Mouse (Mus musculus) forebrain, embryonic 14.5 days (tissue): Measurements from ENCODE around the gene Gm29644. TPM values are rescaled to one million over a fixed set of nuclear protein-coding genes. Genes with fewer than 3 reads are reported as not detected.
"Not testable (repeated sequence)": the region's sequence is repeated elsewhere in the genome, so short reads cannot be mapped to it uniquely, and the experiment has no call there.

Source experiments
- ATAC-seq: fragments of 200-750 bp; cut with Nextera tagmentation; 2 replicates; pipeline ENCODE4 v1.8.0; 2017; ENCODE audit warnings: mild to moderate bottlenecking, moderate library complexity
- DNase-seq: peaks from one replicate; pipeline ENCODE4 v3.0.0-alpha.2; 2015; ENCODE audit warnings: low spot score
- H3K27ac ChIP-seq: fragments of 300-500 bp; sonication (generic); 2 replicates; pipeline ENCODE4 v1.5.1; 2014; ENCODE audit warnings: low read depth, mild to moderate bottlenecking, control low read depth, low read length, moderate library complexity
- H3K27me3 ChIP-seq: fragments of 300-500 bp; sonication (generic); replicated peaks from 2 replicates; pipeline ENCODE4 v1.6.1; 2014; ENCODE audit warnings: low read length, control low read depth, mixed read lengths; ENCODE audit not compliant: control insufficient read depth, insufficient read depth
- H3K36me3 ChIP-seq: fragments of 300-500 bp; sonication (generic); 2 replicates; pipeline ENCODE4 v1.6.1; 2014; ENCODE audit warnings: low read length, control low read depth; ENCODE audit not compliant: control insufficient read depth, insufficient read depth
- H3K4me1 ChIP-seq: fragments of 300-500 bp; sonication (generic); 2 replicates; pipeline ENCODE4 v1.6.1; 2014; ENCODE audit warnings: antibody characterized with exemption, low read length, control low read depth; ENCODE audit not compliant: control insufficient read depth, insufficient read depth
- H3K4me2 ChIP-seq: fragments of 300-500 bp; sonication (generic); 2 replicates; pipeline ENCODE4 v1.6.1; 2014; ENCODE audit warnings: mild to moderate bottlenecking, control low read depth, low read length
- H3K4me3 ChIP-seq: fragments of 300-500 bp; sonication (generic); 2 replicates; pipeline ENCODE4 v1.5.1; 2014; ENCODE audit warnings: low read depth, low read length, control low read depth
- H3K9ac ChIP-seq: fragments of 300-500 bp; sonication (generic); 2 replicates; pipeline ENCODE4 v1.6.1; 2014; ENCODE audit warnings: mild to moderate bottlenecking, low read length, control low read depth, moderate library complexity
- H3K9me3 ChIP-seq: fragments of 300-500 bp; sonication (generic); replicated peaks from 2 replicates; pipeline ENCODE4 v1.6.1; 2016; ENCODE audit warnings: low read length, control low read depth, mixed read lengths; ENCODE audit not compliant: control insufficient read depth
- WGBS: fragments of 180-500 bp; shearing (Covaris S2); extraction: QIAGEN DNeasy Blood & Tissue Kit; methylation state at CpG from one replicate; pipeline ENCODE4 v1.1.7; 2014; 5-methylcytosine and 5-hydroxymethylcytosine counted together
- polyA plus RNA-seq: library from polyadenylated mRNA; unstranded; fragments of >200 nt; fragmentation: Nextera tagmentation; extraction: Ambion mirVana; gene quantifications from 2 replicates; pipeline ENCODE4 v1.2.1, GENCODE M21; 2014

Gene Gm29644
- polyA plus RNA-seq, result not detected in 2 replicates

DNA sequence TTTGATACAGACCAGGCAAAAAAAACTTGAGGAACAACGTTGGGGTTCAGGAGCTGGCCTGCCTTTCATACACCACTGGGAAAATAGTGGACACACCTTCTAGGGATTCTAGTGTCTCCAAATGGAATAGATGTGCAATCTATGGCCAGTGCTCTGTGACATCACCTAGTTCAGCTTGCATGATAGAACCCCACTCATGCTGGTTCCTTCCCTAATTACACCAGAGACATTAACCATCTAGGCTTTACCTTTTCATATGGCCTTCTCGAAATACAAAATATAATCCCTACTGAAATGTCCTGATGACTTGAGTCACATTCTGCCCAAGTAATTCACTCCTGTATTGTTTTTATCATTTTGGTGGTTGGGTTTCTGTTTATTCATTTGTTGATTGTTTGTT, at the start of gene Gm29644, which contains the start of gene Gm29423:
Gm29644 (minus strand) TSS at position 157 of the 400 bp plus-strand sequence.
Gm29423 (minus strand) TSS at position 101 of the 400 bp plus-strand sequence.
- not testable (repeated sequence) for H3K4me2 ChIP-seq, H3K27me3 ChIP-seq, H3K27ac ChIP-seq, H3K4me1 ChIP-seq, H3K4me3 ChIP-seq, H3K36me3 ChIP-seq, ATAC-seq, H3K9ac ChIP-seq, DNase-seq, H3K9me3 ChIP-seq
- whole genome bisulfite sequencing, result no CpG with 5 or more reads among the region's 2 CpGs

DNA sequence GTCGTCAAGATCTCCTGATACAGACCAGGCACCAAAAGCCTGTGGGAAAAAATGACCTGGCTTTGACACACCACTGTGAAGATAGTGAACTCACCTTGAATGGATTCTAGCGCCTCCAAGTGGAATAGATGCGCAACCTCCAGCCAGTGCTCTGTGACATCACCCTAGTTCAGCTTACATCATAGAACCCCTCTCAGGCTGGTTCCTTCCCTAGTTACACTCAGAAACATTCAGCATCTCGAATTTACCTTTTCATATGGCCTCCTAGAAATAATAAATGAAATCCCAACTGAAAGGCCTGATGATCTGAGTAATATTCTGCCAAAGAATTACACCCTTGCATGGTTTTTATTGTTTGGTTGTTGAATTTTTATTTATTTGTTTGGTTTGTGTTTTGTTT, 29.6 kb downstream of the Gm29644 start, which contains the start of gene Gm21118:
Gm21118 (minus strand) TSS at position 101 of the 400 bp plus-strand sequence.
- not testable (repeated sequence) for ATAC-seq, H3K4me1 ChIP-seq, H3K4me3 ChIP-seq, H3K36me3 ChIP-seq, H3K27me3 ChIP-seq, H3K4me2 ChIP-seq, H3K9me3 ChIP-seq, H3K9ac ChIP-seq, H3K27ac ChIP-seq, DNase-seq
- WGBS, result no CpG with 5 or more reads among the region's 4 CpGs

Other genes starting within 250 kb of the Gm29644 start
- gene Gm21118, start 29.7 kb downstream of the Gm29644 start, polyA plus RNA-seq, result not detected in 2 replicates
- not detected in 2 replicates for gene Gm29423, start 56 bp downstream of the Gm29644 start, polyA plus RNA-seq
- gene Gm20888, start 138.5 kb upstream of the Gm29644 start, polyA plus RNA-seq, result not detected in 2 replicates